Comparison of ENCODE assay signal across 17 mouse cellular contexts in genomic region chr5:92959287-92959686, GRCm38 (mm10).
A peak's percentile ranks its signal among the peaks of the same experiment; 100 is the strongest.
DNase-seq lines count a peak whose midpoint lies in the region; ATAC-seq lines count a peak whose summit lies in the region.
"Had no signal": no experiment of that assay in that cellular context is flagged by ENCODE, and none has a peak within 500 bp of the region (broad histone marks: within the 10 kb centered on the region; RNA-seq: fewer than 3 reads in every experiment).

No protein-coding gene starts in this region.

- intact Hi-C loops in heart, postnatal 36 days (cut with DNase I): loop anchor here (5.0 kb wide), 1 partner anchor 203 kb away; no protein-coding TSS in a partner anchor

- peak overlapping the region; percentile 2 for H3K4me2 ChIP-seq in heart, embryonic 11.5 days
- H3K4me2 ChIP-seq in embryonic facial prominence, embryonic 13.5 days: no peak overlapping the region
- peak overlapping the region; percentile 40 for H3K4me2 ChIP-seq in heart, embryonic 15.5 days
- H3K4me2 ChIP-seq in limb, embryonic 12.5 days: no peak overlapping the region
- H3K4me2 ChIP-seq: liver, embryonic 13.5 days; lung, embryonic 15.5 days had no signal

- H3K27me3 ChIP-seq in heart, embryonic 11.5 days (ENCODE audit: control insufficient read depth, insufficient read depth, low read length): no peaks in the 10 kb centered on the region
- H3K27me3 ChIP-seq in embryonic facial prominence, embryonic 13.5 days: no peaks in the 10 kb centered on the region
- no peaks in the 10 kb centered on the region for H3K27me3 ChIP-seq in heart, embryonic 15.5 days
- H3K27me3 ChIP-seq in limb, embryonic 12.5 days: no peaks in the 10 kb centered on the region
- H3K27me3 ChIP-seq: liver, embryonic 13.5 days; lung, embryonic 15.5 days; Patski had no signal

- H3K27ac ChIP-seq in heart, embryonic 11.5 days (ENCODE audit: low read depth, low read length): peak overlapping the region; percentile 77
- 0 out of 2 replicates have a peak overlapping the region, but pooled peaks have one; percentile 30 for H3K27ac ChIP-seq in embryonic facial prominence, embryonic 13.5 days
- peak overlapping the region; percentile 93 for H3K27ac ChIP-seq in heart, embryonic 15.5 days
- H3K27ac ChIP-seq in limb, embryonic 12.5 days: peak overlapping the region; percentile 60; the same call in 1 of the 2 replicates
- H3K27ac ChIP-seq: gastrocnemius, adult 2 months; liver, embryonic 13.5 days had no signal

- DNase-seq in heart, postnatal 36 days: no peak
- DNase-seq in thymus, postnatal 0 days (ENCODE audit: low spot score): no peak
- DNase-seq in cerebellum, postnatal 10 days: no peak
- DNase-seq: adrenal gland, postnatal 36 days; gastrocnemius, adult 2 months; kidney, adult 9 months; kidney, postnatal 36 days; liver, embryonic 13.5 days; midbrain, embryonic 14.5 days; thymus, postnatal 14 days had no signal

- H3K9ac ChIP-seq in heart, embryonic 11.5 days (ENCODE audit: low read depth, low read length): no peak overlapping the region
- H3K9ac ChIP-seq in embryonic facial prominence, embryonic 13.5 days: no peak overlapping the region
- peak overlapping the region; percentile 33; the same call in 1 of the 2 replicates for H3K9ac ChIP-seq in heart, embryonic 15.5 days
- H3K9ac ChIP-seq in limb, embryonic 12.5 days (replicated peaks): no peak overlapping the region
- H3K9ac ChIP-seq: liver, embryonic 13.5 days; lung, embryonic 15.5 days had no signal

- peaks cover 12% of the 10 kb centered on the region; the same call in 1 of the 2 replicates for H3K36me3 ChIP-seq in heart, embryonic 11.5 days (ENCODE audit: control insufficient read depth, insufficient read depth, low read length)
- H3K36me3 ChIP-seq in embryonic facial prominence, embryonic 13.5 days: no peaks in the 10 kb centered on the region
- peaks cover 33% of the 10 kb centered on the region; the same call in 1 of the 2 replicates for H3K36me3 ChIP-seq in heart, embryonic 15.5 days
- peaks cover 25% of the 10 kb centered on the region for H3K36me3 ChIP-seq in limb, embryonic 12.5 days
- H3K36me3 ChIP-seq: liver, embryonic 13.5 days had no signal

- 56% methylated on average over 10 of the region's 10 CpGs for WGBS in heart, embryonic 11.5 days (ENCODE audit: insufficient replicate concordance)
- 46% methylated on average over 10 of the region's 10 CpGs for WGBS in embryonic facial prominence, embryonic 13.5 days
- WGBS in heart, embryonic 15.5 days: 49% methylated on average over 10 of the region's 10 CpGs
- 53% methylated on average over 10 of the region's 10 CpGs for WGBS in limb, embryonic 12.5 days

- peaks cover 42% of the 10 kb centered on the region for H3K4me1 ChIP-seq in heart, embryonic 11.5 days (ENCODE audit: control insufficient read depth, insufficient read depth, low read length)
- H3K4me1 ChIP-seq in embryonic facial prominence, embryonic 13.5 days: peaks cover 36% of the 10 kb centered on the region
- peaks cover 68% of the 10 kb centered on the region for H3K4me1 ChIP-seq in heart, embryonic 15.5 days (replicated peaks)
- peaks cover 26% of the 10 kb centered on the region for H3K4me1 ChIP-seq in limb, embryonic 12.5 days (replicated peaks)
- H3K4me1 ChIP-seq: liver, embryonic 13.5 days had no signal

- no peak overlapping the region for H3K4me3 ChIP-seq in heart, embryonic 11.5 days (ENCODE audit: low read depth, low read length)
- H3K4me3 ChIP-seq in embryonic facial prominence, embryonic 13.5 days: no peak overlapping the region
- no peak overlapping the region for H3K4me3 ChIP-seq in heart, embryonic 15.5 days
- no peak overlapping the region for H3K4me3 ChIP-seq in limb, embryonic 12.5 days (replicated peaks)
- H3K4me3 ChIP-seq: gastrocnemius, adult 2 months; liver, embryonic 13.5 days; lung, embryonic 15.5 days had no signal

- ATAC-seq in heart, embryonic 11.5 days (replicated peaks; ENCODE audit: insufficient number of reproducible peaks, low FRiP score, low TSS enrichment): no peak
- ATAC-seq in embryonic facial prominence, embryonic 13.5 days (ENCODE audit: insufficient number of reproducible peaks, insufficient read depth, low FRiP score, low TSS enrichment, low read depth): no peak
- ATAC-seq in heart, embryonic 15.5 days (replicated peaks; ENCODE audit: insufficient number of reproducible peaks, insufficient read depth, low FRiP score, low read depth): no peak
- ATAC-seq in limb, embryonic 12.5 days (ENCODE audit: insufficient number of reproducible peaks, insufficient read depth, low FRiP score, low TSS enrichment, low read depth): 0 out of 2 replicates have a peak, but pooled peaks have one; percentile 42
- ATAC-seq: activated CD4-positive, CD25-positive, alpha-beta regulatory T cell, adult 4 months; Patski had no signal

- no peaks in the 10 kb centered on the region for H3K9me3 ChIP-seq in heart, embryonic 11.5 days (replicated peaks; ENCODE audit: control insufficient read depth, low read length)
- no peaks in the 10 kb centered on the region for H3K9me3 ChIP-seq in embryonic facial prominence, embryonic 13.5 days
- no peaks in the 10 kb centered on the region for H3K9me3 ChIP-seq in heart, embryonic 15.5 days (replicated peaks)
- no peaks in the 10 kb centered on the region for H3K9me3 ChIP-seq in limb, embryonic 12.5 days
- H3K9me3 ChIP-seq: liver, embryonic 13.5 days; lung, embryonic 15.5 days had no signal

Comparison
In these comparisons a context has a peak if more than half of its experiments do, and no peak if none do; other contexts are left out.
1. H3K27ac ChIP-seq: peak in every context shown above with its lines; median percentile 93 in heart, embryonic 15.5 days; 77 in heart, embryonic 11.5 days; 60 in limb, embryonic 12.5 days; 30 in embryonic facial prominence, embryonic 13.5 days.
2. H3K4me2 ChIP-seq: peak in heart, embryonic 11.5 days (single experiment) and heart, embryonic 15.5 days (single experiment); none in embryonic facial prominence, embryonic 13.5 days (single experiment) and limb, embryonic 12.5 days (single experiment).